Mouse (Mus musculus) CH12.LX (cell line): ENCODE results near the gene Cog1. TPM values are rescaled to one million over a fixed set of nuclear protein-coding genes. Genes with fewer than 3 reads are reported as not detected.

Experiments used
- DNase-seq: peaks from one replicate; pipeline ENCODE4 v3.0.0-alpha.2; 2013; ENCODE audit errors: extremely low read depth
- H3K27ac ChIP-seq: 2 replicates; pipeline ENCODE4 v1.5.1; 2012; ENCODE audit warnings: low read depth, mild to moderate bottlenecking, control low read depth, moderate library complexity; ENCODE audit not compliant: insufficient read depth
- H3K27me3 ChIP-seq: replicated peaks from 2 replicates; pipeline ENCODE3; 2012; ENCODE audit warnings: inconsistent platforms
- H3K36me3 ChIP-seq, 2 experiments: replicated peaks in 1 of 2; 2 replicates each; pipeline versions ENCODE3 to v1.6.1; 2012; ENCODE audit warnings: inconsistent platforms in 1 of 2, low read length in 1 of 2, mild to moderate bottlenecking in 1 of 2, mixed read lengths in 1 of 2, moderate library complexity in 1 of 2; ENCODE audit not compliant: control insufficient read depth in 1 of 2, insufficient read depth in 1 of 2
- H3K4me1 ChIP-seq, 2 experiments: 2 replicates each; pipeline ENCODE4 v1.6.1; 2012; ENCODE audit warnings: inconsistent platforms in 1 of 2, moderate library complexity in 1 of 2; ENCODE audit not compliant: insufficient read depth in 2 of 2, control insufficient read depth in 1 of 2
- H3K4me2 ChIP-seq: 2 replicates; pipeline ENCODE4 v1.6.1; 2012; ENCODE audit warnings: low read depth, mild to moderate bottlenecking, control low read depth; ENCODE audit not compliant: poor library complexity, insufficient read depth, severe bottlenecking
- H3K4me3 ChIP-seq, 3 experiments: fragments of 150-350 bp in 1 of 3; sonication (generic) in 1 of 3; replicated peaks in 1 of 3; 2 replicates each; pipeline versions ENCODE3 to v1.5.1; 2011 to 2012; ENCODE audit warnings: low read depth in 2 of 3, low read length in 2 of 3, mild to moderate bottlenecking in 2 of 3, moderate library complexity in 2 of 3, control low read depth in 1 of 3, improper control_type of control experiment in 1 of 3, inconsistent platforms in 1 of 3, mixed read lengths in 1 of 3; ENCODE audit not compliant: poor library complexity in 1 of 3
- H3K79me2 ChIP-seq: replicated peaks from 2 replicates; pipeline ENCODE4 v1.6.1; 2012; ENCODE audit warnings: mild to moderate bottlenecking, moderate library complexity; ENCODE audit not compliant: control insufficient read depth, poor library complexity, insufficient read depth, severe bottlenecking; ENCODE audit errors: extremely low read depth
- H3K9ac ChIP-seq: 2 replicates; pipeline ENCODE4 v1.6.1; 2012; ENCODE audit warnings: low read depth, mild to moderate bottlenecking, control low read depth, moderate library complexity; ENCODE audit not compliant: insufficient read depth
- H3K9me3 ChIP-seq: replicated peaks from 2 replicates; pipeline ENCODE3; 2012; ENCODE audit warnings: low read length, inconsistent platforms, mixed read lengths
- BHLHE40 ChIP-seq: IDR thresholded peaks from 2 replicates; pipeline ENCODE4 v1.6.1; 2011; ENCODE audit warnings: mild to moderate bottlenecking, low read depth, low read length, improper control_type of control experiment
- CHD2 ChIP-seq: IDR thresholded peaks from 2 replicates; pipeline ENCODE4 v1.6.1; 2011; ENCODE audit warnings: low read length, improper control_type of control experiment
- CTCF ChIP-seq, 2 experiments: IDR thresholded peaks in 1 of 2; conservative IDR thresholded peaks in 1 of 2; 2 replicates each; pipeline ENCODE4 v1.5.1; 2011 to 2012; ENCODE audit warnings: low read depth in 2 of 2, low read length in 2 of 2, improper control_type of control experiment in 1 of 2, inconsistent platforms in 1 of 2, mild to moderate bottlenecking in 1 of 2, moderate library complexity in 1 of 2
- ETS1 ChIP-seq: conservative IDR thresholded peaks from 2 replicates; pipeline ENCODE4 v1.6.1; 2012; ENCODE audit warnings: low read depth, mild to moderate bottlenecking, inconsistent platforms, low read length, improper control_type of control experiment, moderate library complexity
- GABPA ChIP-seq: IDR thresholded peaks from 2 replicates; pipeline ENCODE4 v1.6.1; 2012; ENCODE audit warnings: low read depth, low read length, improper control_type of control experiment, inconsistent platforms; ENCODE audit not compliant: insufficient replicate concordance
- HCFC1 ChIP-seq: IDR thresholded peaks from 2 replicates; pipeline ENCODE4 v1.6.1; 2012; ENCODE audit warnings: low read depth, mild to moderate bottlenecking, inconsistent platforms, low read length, improper control_type of control experiment
- IRF4 ChIP-seq: IDR thresholded peaks from 2 replicates; pipeline ENCODE4 v1.6.1; 2014; ENCODE audit warnings: low read depth, mild to moderate bottlenecking, inconsistent platforms, low read length, improper control_type of control experiment
- JUND ChIP-seq: conservative IDR thresholded peaks from 2 replicates; pipeline ENCODE4 v1.6.1; 2011; ENCODE audit warnings: low read depth, low read length, improper control_type of control experiment
- KAT2A ChIP-seq: IDR thresholded peaks from 2 replicates; pipeline ENCODE4 v1.6.1; 2012; ENCODE audit warnings: low read length, improper control_type of control experiment, inconsistent platforms; ENCODE audit not compliant: insufficient replicate concordance
- MAFK ChIP-seq: IDR thresholded peaks from 2 replicates; pipeline ENCODE4 v1.6.1; 2011; ENCODE audit warnings: low read length, improper control_type of control experiment; ENCODE audit not compliant: insufficient replicate concordance
- MAX ChIP-seq: IDR thresholded peaks from 2 replicates; pipeline ENCODE4 v1.6.1; 2011; ENCODE audit warnings: low read length, improper control_type of control experiment
- MAZ ChIP-seq: IDR thresholded peaks from 2 replicates; pipeline ENCODE4 v1.6.1; 2012; ENCODE audit warnings: low read depth, mild to moderate bottlenecking, inconsistent platforms, low read length, improper control_type of control experiment, moderate library complexity
- MEF2A ChIP-seq: IDR thresholded peaks from 2 replicates; pipeline ENCODE4 v1.6.1; 2014; ENCODE audit warnings: low read depth, mild to moderate bottlenecking, inconsistent platforms, low read length, improper control_type of control experiment, borderline replicate concordance
- MYC ChIP-seq: IDR thresholded peaks from 2 replicates; pipeline ENCODE4 v1.6.1; 2011; ENCODE audit warnings: low read depth, mild to moderate bottlenecking, improper control_type of control experiment, low read length
- NELFE ChIP-seq: IDR thresholded peaks from 2 replicates; pipeline ENCODE4 v1.6.1; 2011; ENCODE audit warnings: low read depth, low read length, improper control_type of control experiment
- NRF1 ChIP-seq: IDR thresholded peaks from 2 replicates; pipeline ENCODE4 v1.6.1; 2014; ENCODE audit warnings: low read depth, mild to moderate bottlenecking, inconsistent platforms, low read length, improper control_type of control experiment, moderate library complexity
- POLR2A ChIP-seq: IDR thresholded peaks from 2 replicates; pipeline ENCODE4 v1.6.1; 2011; ENCODE audit warnings: low read depth, mild to moderate bottlenecking, improper control_type of control experiment, low read length
- POLR2AphosphoS2 ChIP-seq: IDR thresholded peaks from 2 replicates; pipeline ENCODE4 v1.6.1; 2011; ENCODE audit warnings: low read depth, low read length, improper control_type of control experiment
- RAD21 ChIP-seq: IDR thresholded peaks from 2 replicates; pipeline ENCODE4 v1.6.1; 2011; ENCODE audit warnings: low read depth, mild to moderate bottlenecking, low read length, improper control_type of control experiment, moderate library complexity
- SIN3A ChIP-seq: IDR thresholded peaks from 2 replicates; pipeline ENCODE4 v1.6.1; 2012; ENCODE audit warnings: low read length, improper control_type of control experiment, inconsistent platforms
- TBP ChIP-seq: conservative IDR thresholded peaks from 2 replicates; pipeline ENCODE4 v1.6.1; 2011; ENCODE audit warnings: low read depth, low read length, improper control_type of control experiment
- TCF12 ChIP-seq: IDR thresholded peaks from 2 replicates; pipeline ENCODE4 v1.6.1; 2014; ENCODE audit warnings: low read depth, mild to moderate bottlenecking, inconsistent platforms, low read length, improper control_type of control experiment
- USF2 ChIP-seq: conservative IDR thresholded peaks from 2 replicates; pipeline ENCODE4 v1.6.1; 2011; ENCODE audit warnings: low read depth, low read length, improper control_type of control experiment
- ZC3H11A ChIP-seq: IDR thresholded peaks from 2 replicates; pipeline ENCODE4 v1.6.1; 2012; ENCODE audit warnings: low read depth, mild to moderate bottlenecking, inconsistent platforms, low read length, improper control_type of control experiment
- ZKSCAN1 ChIP-seq: IDR thresholded peaks from 2 replicates; pipeline ENCODE4 v1.6.1; 2012; ENCODE audit warnings: low read depth, inconsistent platforms, low read length, improper control_type of control experiment, borderline replicate concordance
- ZMIZ1 ChIP-seq: IDR thresholded peaks from 2 replicates; pipeline ENCODE4 v1.6.1; 2012; ENCODE audit warnings: low read depth, mild to moderate bottlenecking, inconsistent platforms, low read length, improper control_type of control experiment
- ZNF384 ChIP-seq: IDR thresholded peaks from 2 replicates; pipeline ENCODE4 v1.6.1; 2012; ENCODE audit warnings: low read depth, low read length, improper control_type of control experiment, inconsistent platforms
- dilution Hi-C: fragments of 300-500 bp; cut with MboI; formaldehyde crosslinking; loops from 2 replicates; pipeline ENCODE4 v1.14.3; 2020; ENCODE audit warnings: low sequenced_read_pairs; ENCODE audit not compliant: extremely low pct_unique_long_range_greater_than_20kb, extremely low pct_ligation_motif_present
- in situ Hi-C: fragments of 300-500 bp; cut with MboI; formaldehyde crosslinking; loops from 3 replicates; pipeline ENCODE4 v1.14.3; 2019; ENCODE audit warnings: low sequenced_read_pairs, low pct_ligation_motif_present, low pct_unique_long_range_greater_than_20kb, mixed read lengths
- polyA plus RNA-seq: library from polyadenylated mRNA; unstranded; fragments of >175 nt; gene quantifications from 2 replicates; pipeline ENCODE4 v1.2.1, GENCODE M21; 2012; ENCODE audit warnings: low read depth; ENCODE audit not compliant: insufficient read length
- total RNA-seq, 2 experiments: library from RNA; depleted of rRNA; stranded (reverse); fragments of 300-350 nt in 1 of 2; fragments of >200 nt in 1 of 2; gene quantifications; 2 replicates each; pipeline ENCODE4 v1.2.3; 2012 to 2014

Cog1 gene
- total and polyA plus RNA-seq, 3 experiments: 15.8 to 38.6 (median 28.2) TPM

GRCm38 (mm10) chr11:113669711-113670110, 20.7 kb downstream of the Cog1 start:
- H3K4me2 ChIP-seq: no peak overlapping the region
- no peak overlapping the region for H3K4me3 ChIP-seq
- no peak for DNase-seq
- TF ChIP-seq MAFK (no peak), POLR2AphosphoS2 (no peak), HCFC1 (no peak), CTCF (conservative IDR thresholded peaks at IDR 0.05 in 1 of 2, IDR thresholded peaks at IDR 0.05 in 1 of 2; ENCODE audit: low read depth in 2 of 2, low read length in 2 of 2) (no peak), RAD21 (no peak), ZNF384 (no peak), ETS1 (no peak), ZMIZ1 (no peak), POLR2A (no peak), IRF4 (no peak), MEF2A (no peak), NRF1 (no peak), CHD2 (no peak), KAT2A (no peak)
- peaks cover 38% of the 10 kb centered on the region for H3K79me2 ChIP-seq
- dilution Hi-C loops: no loop called here
- peaks cover 58 to 89% of the 10 kb centered on the region in 2 experiments for H3K36me3 ChIP-seq
- H3K9ac ChIP-seq: no peak overlapping the region
- H3K9me3 ChIP-seq: no peaks in the 10 kb centered on the region
- H3K4me1 ChIP-seq: peaks cover 0 to 17% of the 10 kb centered on the region in 2 experiments; a peak in 2 of 4 replicates
- no peak overlapping the region for H3K27ac ChIP-seq
- H3K27me3 ChIP-seq: no peaks in the 10 kb centered on the region
- in situ Hi-C loops: no loop called here

DNA sequence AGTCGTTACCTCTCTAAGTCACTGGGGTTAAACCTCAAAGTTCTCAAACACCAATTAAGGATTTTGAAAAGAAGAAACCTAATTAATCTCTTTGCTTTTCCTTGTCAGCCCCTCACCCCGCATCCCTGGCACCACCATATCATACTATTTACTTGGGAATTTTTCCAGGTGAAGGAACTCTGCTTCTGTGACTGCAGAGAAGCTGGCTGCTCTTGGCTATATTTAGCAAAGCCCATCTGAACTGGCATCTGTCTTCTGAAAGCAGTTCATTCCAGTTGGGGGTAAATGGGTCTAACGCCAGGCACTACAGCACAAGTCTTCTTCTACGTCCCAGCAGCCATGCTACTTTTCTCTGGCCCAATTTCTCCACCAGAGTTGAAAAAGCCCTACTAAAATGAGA, 24.6 kb downstream of the Cog1 start:
- Histone ChIP-seq H3K27me3 (no peaks in the 10 kb centered on the region), H3K4me2 (no peak overlapping the region), H3K9me3 (no peaks in the 10 kb centered on the region), H3K4me1 (peaks cover 12 to 23% of the 10 kb centered on the region in 2 experiments), H3K79me2 (peaks cover 61% of the 10 kb centered on the region), H3K4me3 (no peak overlapping the region), H3K9ac (no peak overlapping the region), H3K36me3 (peaks cover 47 to 90% of the 10 kb centered on the region in 2 experiments), H3K27ac (no peak overlapping the region)
- in situ Hi-C loops (no loop called here), dilution Hi-C loops (no loop called here)
- DNase-seq: no peak
- TF ChIP-seq MYC (no peak), ZC3H11A (no peak), ZNF384 (no peak), KAT2A (no peak), NELFE (no peak), ZKSCAN1 (no peak), MAX (no peak), TCF12 (no peak), CTCF (conservative IDR thresholded peaks at IDR 0.05 in 1 of 2, IDR thresholded peaks at IDR 0.05 in 1 of 2; ENCODE audit: low read depth in 2 of 2, low read length in 2 of 2) (no peak), HCFC1 (no peak), IRF4 (no peak), GABPA (no peak), JUND (no peak), POLR2AphosphoS2 (no peak), TBP (no peak), USF2 (no peak), RAD21 (no peak), BHLHE40 (no peak), SIN3A (no peak), MAZ (no peak)
